Mouse (Mus musculus) hindbrain, embryonic 14.5 days (tissue): Measurements from ENCODE around the gene Trappc3l. TPM values are rescaled to one million over a fixed set of nuclear protein-coding genes. Genes with fewer than 3 reads are reported as not detected.

Experiments
- ATAC-seq: fragments of 200-750 bp; cut with Nextera tagmentation; 2 replicates; pipeline ENCODE4 v1.8.0; 2017; ENCODE audit warnings: moderate number of reproducible peaks, mild to moderate bottlenecking, moderate TSS enrichment, moderate library complexity; ENCODE audit not compliant: low FRiP score
- DNase-seq: peaks from one replicate; pipeline ENCODE4 v3.0.0-alpha.2; 2015; ENCODE audit warnings: low spot score
- H3K27ac ChIP-seq: fragments of 300-500 bp; sonication (generic); 2 replicates; pipeline ENCODE4 v1.5.1; 2014; ENCODE audit warnings: mild to moderate bottlenecking, moderate library complexity
- H3K27me3 ChIP-seq: fragments of 300-500 bp; sonication (generic); 2 replicates; pipeline ENCODE4 v1.6.1; 2014; ENCODE audit warnings: mild to moderate bottlenecking, low read length, mixed read lengths; ENCODE audit not compliant: control insufficient read depth, insufficient read depth
- H3K36me3 ChIP-seq: fragments of 300-500 bp; sonication (generic); replicated peaks from 2 replicates; pipeline ENCODE4 v1.6.1; 2014; ENCODE audit not compliant: control insufficient read depth, insufficient read depth
- H3K4me1 ChIP-seq: fragments of 300-500 bp; sonication (generic); replicated peaks from 2 replicates; pipeline ENCODE4 v1.6.1; 2014; ENCODE audit warnings: antibody characterized with exemption, low read length, mixed read lengths; ENCODE audit not compliant: control insufficient read depth, insufficient read depth
- H3K4me2 ChIP-seq: fragments of 300-500 bp; sonication (generic); replicated peaks from 2 replicates; pipeline ENCODE4 v1.6.1; 2014; ENCODE audit warnings: mild to moderate bottlenecking, moderate library complexity
- H3K4me3 ChIP-seq: fragments of 300-500 bp; sonication (generic); replicated peaks from 2 replicates; pipeline ENCODE4 v1.5.1; 2014; ENCODE audit warnings: mild to moderate bottlenecking, low read length
- H3K9ac ChIP-seq: fragments of 300-500 bp; sonication (generic); 2 replicates; pipeline ENCODE4 v1.6.1; 2014
- H3K9me3 ChIP-seq: fragments of 300-500 bp; sonication (generic); 2 replicates; pipeline ENCODE4 v1.6.1; 2016; ENCODE audit warnings: low read length; ENCODE audit not compliant: control insufficient read depth
- WGBS: fragments of 180-500 bp; shearing (Covaris S2); extraction: QIAGEN DNeasy Blood & Tissue Kit; methylation state at CpG from one replicate; pipeline ENCODE4 v1.1.7; 2014; 5-methylcytosine and 5-hydroxymethylcytosine counted together
- polyA plus RNA-seq: library from polyadenylated mRNA; unstranded; fragments of >200 nt; fragmentation: Nextera tagmentation; extraction: Ambion mirVana; gene quantifications from 2 replicates; pipeline ENCODE4 v1.2.1, GENCODE M21; 2014

The Trappc3l gene
- polyA plus RNA-seq, 1 experiment from 2014 or later: not detected

- no peak for ATAC-seq
- Histone ChIP-seq H3K4me3 (no peak overlapping the region), H3K27ac (no peak overlapping the region), H3K9me3 (no peaks in the 10 kb centered on the region), H3K36me3 (no peaks in the 10 kb centered on the region), H3K4me1 (no peaks in the 10 kb centered on the region), H3K4me2 (no peak overlapping the region), H3K9ac (no peak overlapping the region), H3K27me3 (no peaks in the 10 kb centered on the region)
- DNase-seq: no peak
- WGBS: 86% methylated on average over 3 of the region's 3 CpGs
These were observed 52.1 kb downstream of the Trappc3l start for GRCm38 (mm10) chr10:34089517-34089916.

GRCm38 (mm10) chr10:34090481-34090880 lies 53.1 kb downstream of the Trappc3l start:
- WGBS: 88% methylated on average over 1 of the region's 1 CpGs

GRCm38 (mm10) chr10:34091888-34092287 lies 54.5 kb downstream of the Trappc3l start:
- DNase-seq (no peak), ATAC-seq (no peak)
- H3K4me3 ChIP-seq: no peak overlapping the region
- no peaks in the 10 kb centered on the region for H3K36me3 ChIP-seq
- H3K4me1 ChIP-seq: no peaks in the 10 kb centered on the region
- no peaks in the 10 kb centered on the region for H3K9me3 ChIP-seq
- no peak overlapping the region for H3K27ac ChIP-seq
- H3K27me3 ChIP-seq: no peaks in the 10 kb centered on the region
- 73% methylated on average over 5 of the region's 5 CpGs for WGBS
- H3K4me2 ChIP-seq: no peak overlapping the region
- no peak overlapping the region for H3K9ac ChIP-seq

More at GRCm38 (mm10) chr10:34090481-34090880, 53.1 kb downstream of the Trappc3l start:
- Histone ChIP-seq H3K4me3 (no peak overlapping the region), H3K4me1 (no peaks in the 10 kb centered on the region), H3K4me2 (no peak overlapping the region), H3K27me3 (no peaks in the 10 kb centered on the region), H3K36me3 (no peaks in the 10 kb centered on the region), H3K27ac (no peak overlapping the region), H3K9me3 (no peaks in the 10 kb centered on the region), H3K9ac (no peak overlapping the region)
- ATAC-seq: no peak
- no peak for DNase-seq

- 72% methylated on average over 2 of the region's 2 CpGs for WGBS
These were observed 57.8 kb downstream of the Trappc3l start for GRCm38 (mm10) chr10:34095147-34095546.

GRCm38 (mm10) chr10:34095964-34096363 lies 58.6 kb downstream of the Trappc3l start:
- Histone ChIP-seq H3K4me2 (peak overlapping the region; percentile 34), H3K4me3 (peak overlapping the region; percentile 2; the same call in 1 of the 2 replicates), H3K9ac (no peak overlapping the region), H3K4me1 (no peaks in the 10 kb centered on the region), H3K27me3 (no peaks in the 10 kb centered on the region), H3K9me3 (no peaks in the 10 kb centered on the region), H3K27ac (no peak overlapping the region), H3K36me3 (no peaks in the 10 kb centered on the region)
- 0 out of 2 replicates have a peak, but pooled peaks have one; percentile 6 for ATAC-seq
- no peak for DNase-seq
- WGBS: 59% methylated on average over 12 of the region's 12 CpGs

More at GRCm38 (mm10) chr10:34095147-34095546, 57.8 kb downstream of the Trappc3l start:
- ATAC-seq (no peak), DNase-seq (no peak)
- Histone ChIP-seq H3K27ac (no peak overlapping the region), H3K9me3 (no peaks in the 10 kb centered on the region), H3K36me3 (no peaks in the 10 kb centered on the region), H3K4me1 (no peaks in the 10 kb centered on the region), H3K4me2 (no peak overlapping the region), H3K27me3 (no peaks in the 10 kb centered on the region), H3K9ac (no peak overlapping the region), H3K4me3 (no peak overlapping the region)

- Histone ChIP-seq H3K4me2 (peak within 1 kb of the TSS; percentile 34), H3K4me3 (peak within 1 kb of the TSS; percentile 2; the same call in 1 of the 2 replicates), H3K36me3 (no peaks in the 10 kb centered on the region), H3K9ac (no peak within 1 kb of the TSS), H3K27ac (no peak within 1 kb of the TSS), H3K27me3 (no peaks in the 10 kb centered on the region), H3K4me1 (no peaks in the 10 kb centered on the region), H3K9me3 (no peaks in the 10 kb centered on the region)
- DNase-seq (peak; percentile 55), ATAC-seq (peak; percentile 56; the same call in 1 of the 2 replicates)
- 33% methylated on average over 9 of the region's 9 CpGs for WGBS
These were observed 59.1 kb downstream of the Trappc3l start, which contains the start of gene Calhm5 for GRCm38 (mm10) chr10:34096418-34096883. Gene Calhm5 (minus strand): TSS chr10:34096519.

- Histone ChIP-seq H3K9ac (no peak overlapping the region), H3K36me3 (no peaks in the 10 kb centered on the region), H3K4me2 (no peak overlapping the region), H3K27me3 (no peaks in the 10 kb centered on the region), H3K4me1 (no peaks in the 10 kb centered on the region), H3K9me3 (no peaks in the 10 kb centered on the region), H3K4me3 (no peak overlapping the region), H3K27ac (no peak overlapping the region)
- ATAC-seq (no peak), DNase-seq (no peak)
- 86% methylated on average over 13 of the region's 13 CpGs for WGBS
These were observed 73.6 kb downstream of the Trappc3l start for GRCm38 (mm10) chr10:34110863-34111465.

- no peaks in the 10 kb centered on the region for H3K9me3 ChIP-seq
- no peaks in the 10 kb centered on the region for H3K36me3 ChIP-seq
- H3K27ac ChIP-seq: no peak overlapping the region
- no peak for DNase-seq
- WGBS: 82% methylated on average over 4 of the region's 4 CpGs
- no peaks in the 10 kb centered on the region for H3K27me3 ChIP-seq
- H3K4me2 ChIP-seq: no peak overlapping the region
- H3K4me3 ChIP-seq: no peak overlapping the region
- H3K4me1 ChIP-seq: no peaks in the 10 kb centered on the region
- H3K9ac ChIP-seq: no peak overlapping the region
- ATAC-seq: no peak
These were observed 74.8 kb downstream of the Trappc3l start for GRCm38 (mm10) chr10:34111964-34112738.

- WGBS: 77% methylated on average over 3 of the region's 3 CpGs
- no peaks in the 10 kb centered on the region for H3K27me3 ChIP-seq
- H3K36me3 ChIP-seq: no peaks in the 10 kb centered on the region
- H3K9ac ChIP-seq: no peak overlapping the region
- no peaks in the 10 kb centered on the region for H3K9me3 ChIP-seq
- H3K4me3 ChIP-seq: no peak overlapping the region
- no peak overlapping the region for H3K4me2 ChIP-seq
- ATAC-seq (no peak), DNase-seq (no peak)
- H3K27ac ChIP-seq: no peak overlapping the region
- no peaks in the 10 kb centered on the region for H3K4me1 ChIP-seq
These were observed 79.7 kb downstream of the Trappc3l start for GRCm38 (mm10) chr10:34117131-34117530.
